Mouse (Mus musculus) olfactory bulb, adult 2 months (tissue): Measurements from ENCODE around the gene Tesk1. TPM values are rescaled to one million over a fixed set of nuclear protein-coding genes. Genes with fewer than 3 reads are reported as not detected.

Source experiments
- H3K27ac ChIP-seq: fragments of 200-500 bp; 2 replicates; pipeline ENCODE4 v1.5.1; 2012; ENCODE audit warnings: low read depth, low read length; ENCODE audit not compliant: insufficient read depth
- H3K4me1 ChIP-seq: fragments of 200-500 bp; 2 replicates; pipeline ENCODE4 v1.6.1; 2012; ENCODE audit warnings: low read length; ENCODE audit not compliant: control insufficient read depth, insufficient read depth
- H3K4me3 ChIP-seq: fragments of 200-500 bp; 2 replicates; pipeline ENCODE4 v1.5.1; 2012; ENCODE audit warnings: mild to moderate bottlenecking, low read depth, low read length, moderate library complexity; ENCODE audit not compliant: insufficient read depth
- CTCF ChIP-seq: fragments of 200-500 bp; IDR thresholded peaks from 2 replicates; pipeline ENCODE4 v1.5.1; 2012; ENCODE audit warnings: low read depth, mild to moderate bottlenecking, low read length, moderate library complexity; ENCODE audit not compliant: insufficient read depth
- POLR2A ChIP-seq: fragments of 200-500 bp; IDR thresholded peaks from 2 replicates; pipeline ENCODE4 v1.6.1; 2012; ENCODE audit warnings: mild to moderate bottlenecking, low read depth, low read length, moderate library complexity; ENCODE audit not compliant: insufficient read depth
- WGBS: fragments of 180-500 bp; shearing (Covaris S2); methylation state at CpG from one replicate; pipeline ENCODE4 v1.1.7; 2018; 5-methylcytosine and 5-hydroxymethylcytosine counted together
- polyA plus RNA-seq: library from polyadenylated mRNA; stranded (reverse); fragments of >200 nt; gene quantifications from 2 replicates; pipeline ENCODE4 v1.2.4, GENCODE M21; 2012; ENCODE audit warnings: low replicate concordance; ENCODE audit not compliant: missing spikeins, insufficient read depth, insufficient read length

Tesk1 gene
- not detected in 2 replicates for polyA plus RNA-seq

GRCm38 (mm10) chr4:43441639-43442038 lies at the start of gene Tesk1:
Tesk1 (plus strand) TSS chr4:43441939.
- WGBS, result 15% methylated on average over 4 of the region's 4 CpGs
- H3K4me3 ChIP-seq, result peak within 1 kb of the TSS; percentile 79
- peak within 1 kb of the TSS; percentile 96 for H3K27ac ChIP-seq
- peaks cover 14% of the 10 kb centered on the region for H3K4me1 ChIP-seq
- TF ChIP-seq POLR2A (no peak), CTCF (no peak)

- H3K4me3 ChIP-seq, result no peak overlapping the region
- peak overlapping the region; percentile 92 for H3K27ac ChIP-seq
- H3K4me1 ChIP-seq, result peaks cover 29% of the 10 kb centered on the region
- WGBS, result 57% methylated on average over 15 of the region's 15 CpGs
- TF ChIP-seq CTCF, result no peak
- TF ChIP-seq POLR2A, result no peak
Observed at GRCm38 (mm10) chr4:43394345-43394891, 47.3 kb upstream of the Tesk1 start.

- WGBS, result 89% methylated on average over 5 of the region's 5 CpGs
- Histone ChIP-seq H3K4me1 (peaks cover 34% of the 10 kb centered on the region), H3K4me3 (no peak overlapping the region), H3K27ac (peak overlapping the region; percentile 92)
- TF ChIP-seq POLR2A, result no peak
Observed at GRCm38 (mm10) chr4:43395147-43395546, 46.6 kb upstream of the Tesk1 start.

GRCm38 (mm10) chr4:43395836-43396235 lies 45.9 kb upstream of the Tesk1 start:
- TF ChIP-seq POLR2A (no peak), CTCF (no peak)
- no peak overlapping the region for H3K4me3 ChIP-seq
- H3K27ac ChIP-seq, result no peak overlapping the region
- WGBS, result 86% methylated on average over 9 of the region's 9 CpGs
- H3K4me1 ChIP-seq, result peaks cover 35% of the 10 kb centered on the region

GRCm38 (mm10) chr4:43396381-43396780 lies 45.4 kb upstream of the Tesk1 start:
- Histone ChIP-seq H3K27ac (no peak overlapping the region), H3K4me3 (no peak overlapping the region), H3K4me1 (peaks cover 39% of the 10 kb centered on the region)
- 90% methylated on average over 5 of the region's 5 CpGs for WGBS
- TF ChIP-seq CTCF (no peak), POLR2A (no peak)

- TF ChIP-seq CTCF, result no peak
- no peak for TF ChIP-seq POLR2A
- no peak overlapping the region for H3K4me3 ChIP-seq
- H3K4me1 ChIP-seq, result peaks cover 40% of the 10 kb centered on the region
- H3K27ac ChIP-seq, result no peak overlapping the region
- WGBS, result 71% methylated on average over 4 of the region's 4 CpGs
Observed at GRCm38 (mm10) chr4:43398014-43398413, 43.7 kb upstream of the Tesk1 start.

- whole genome bisulfite sequencing, result 40% methylated on average over 17 of the region's 17 CpGs
- Histone ChIP-seq H3K27ac (peak overlapping the region; percentile 69), H3K4me3 (peak overlapping the region; percentile 11; the same call in 1 of the 2 replicates), H3K4me1 (peaks cover 40% of the 10 kb centered on the region)
- TF ChIP-seq POLR2A (no peak), CTCF (no peak)
Observed at GRCm38 (mm10) chr4:43398829-43399331, 42.9 kb upstream of the Tesk1 start.

GRCm38 (mm10) chr4:43399391-43400131 lies 42.2 kb upstream of the Tesk1 start:
- Histone ChIP-seq H3K4me1 (peaks cover 35% of the 10 kb centered on the region), H3K4me3 (peak overlapping the region; percentile 11; the same call in 1 of the 2 replicates), H3K27ac (peak overlapping the region; percentile 69)
- TF ChIP-seq POLR2A (no peak), CTCF (no peak)
- 58% methylated on average over 31 of the region's 31 CpGs for WGBS

- 39% methylated on average over 10 of the region's 10 CpGs for WGBS
- TF ChIP-seq CTCF (no peak), POLR2A (no peak)
- H3K27ac ChIP-seq, result no peak overlapping the region
- H3K4me3 ChIP-seq, result no peak overlapping the region
- peaks cover 42% of the 10 kb centered on the region for H3K4me1 ChIP-seq
Observed at GRCm38 (mm10) chr4:43400976-43401375, 40.8 kb upstream of the Tesk1 start.
